Mouse (Mus musculus) erythroid progenitor cell, adult 5-6 weeks (primary cell): ENCODE data around the gene Acot4. TPM values are rescaled to one million over a fixed set of nuclear protein-coding genes. Genes with fewer than 3 reads are reported as not detected.
"Not testable (repeated sequence)": the region's sequence is repeated elsewhere in the genome, so short reads cannot be mapped to it uniquely, and the experiment has no call there.

Source experiments
- ATAC-seq: replicated peaks from 2 replicates; pipeline ENCODE4 v1.8.0; 2016; ENCODE audit warnings: moderate number of reproducible peaks, mild to moderate bottlenecking, moderate TSS enrichment, inconsistent platforms; ENCODE audit not compliant: poor library complexity, low FRiP score, severe bottlenecking
- total RNA-seq, 2 experiments: library from RNA; stranded (forward) in 1 of 2; stranded (reverse) in 1 of 2; fragments of 150-400 nt in 1 of 2; fragments of 186-747, 209-891 nt in 1 of 2; gene quantifications; 2 replicates each; pipeline versions ENCODE4 v1.2.3 to v1.2.4; 2015 to 2017; ENCODE audit warnings: low replicate concordance in 2 of 2

The Acot4 gene
- total RNA-seq (2015; ENCODE audit: low replicate concordance) (not detected in 2 replicates), total RNA-seq (2017; ENCODE audit: low replicate concordance) (not detected in 2 replicates)

DNA sequence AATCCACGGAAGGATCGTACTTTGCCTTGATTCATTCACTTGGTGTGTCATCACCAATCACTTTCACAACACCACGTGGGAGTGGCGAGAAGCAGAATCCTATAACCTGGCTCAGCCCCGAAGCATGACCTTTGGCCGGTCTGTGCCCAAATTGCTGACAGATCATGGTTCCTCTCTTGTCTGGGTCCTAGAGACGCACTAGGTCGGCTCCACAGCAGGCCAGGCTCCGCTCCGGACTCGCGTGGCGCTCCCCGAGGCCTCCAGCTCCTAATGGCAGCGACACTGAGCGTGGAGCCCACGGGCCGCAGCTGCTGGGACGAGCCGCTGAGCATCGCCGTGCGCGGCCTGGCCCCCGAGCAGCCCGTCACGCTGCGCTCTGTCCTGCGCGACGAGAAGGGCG is at the start of gene Acot4:
Gene Acot4, plus strand, starts transcription at position 139 of the 400 bp plus-strand sequence.
- ATAC-seq, result not testable (repeated sequence)

- ATAC-seq, result no peak
Measured at GRCm38 (mm10) chr12:83988483-83988882, 49.7 kb upstream of the Acot4 start.

- ATAC-seq, result no peak
Measured at GRCm38 (mm10) chr12:83989378-83989777, 48.8 kb upstream of the Acot4 start.

GRCm38 (mm10) chr12:83997221-83997620 is 41.0 kb upstream of the Acot4 start:
- ATAC-seq, result no peak

DNA sequence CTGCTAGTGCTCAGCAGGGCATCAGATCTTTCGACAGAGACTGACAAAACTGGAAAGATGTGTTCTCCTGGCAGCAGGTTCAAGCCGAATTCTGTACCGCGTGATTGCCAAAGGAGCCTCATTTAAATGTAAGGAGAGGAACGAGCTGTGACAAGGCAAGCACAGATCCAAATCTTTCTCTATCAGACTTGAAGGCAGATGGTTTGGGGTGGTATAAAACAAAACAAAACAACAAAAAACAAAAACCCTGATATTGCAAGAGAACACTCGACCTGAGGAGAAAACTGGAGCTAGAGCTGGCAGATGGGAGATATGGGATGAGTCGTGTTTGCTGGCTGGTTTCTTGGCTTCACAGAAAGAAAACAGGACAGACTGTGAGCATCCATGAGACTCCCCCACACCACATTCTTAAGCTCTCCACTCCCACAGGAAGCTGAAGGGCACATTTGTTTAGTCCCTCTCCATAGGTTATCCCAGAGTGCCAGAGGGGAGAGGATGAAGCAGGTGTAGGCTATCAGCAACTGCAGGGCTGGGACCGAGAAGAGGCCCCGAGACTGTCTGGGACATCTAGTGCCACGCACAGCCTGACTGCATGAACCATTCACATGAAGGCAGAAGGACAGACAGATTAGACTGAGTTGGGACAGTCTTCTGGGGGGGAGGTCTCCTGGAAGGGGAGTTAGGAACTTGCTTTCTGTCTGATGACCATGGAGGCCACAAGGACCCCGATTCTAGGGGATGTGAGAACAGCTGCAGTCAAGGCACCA is 39.7 kb upstream of the Acot4 start:
- no peak for ATAC-seq

DNA sequence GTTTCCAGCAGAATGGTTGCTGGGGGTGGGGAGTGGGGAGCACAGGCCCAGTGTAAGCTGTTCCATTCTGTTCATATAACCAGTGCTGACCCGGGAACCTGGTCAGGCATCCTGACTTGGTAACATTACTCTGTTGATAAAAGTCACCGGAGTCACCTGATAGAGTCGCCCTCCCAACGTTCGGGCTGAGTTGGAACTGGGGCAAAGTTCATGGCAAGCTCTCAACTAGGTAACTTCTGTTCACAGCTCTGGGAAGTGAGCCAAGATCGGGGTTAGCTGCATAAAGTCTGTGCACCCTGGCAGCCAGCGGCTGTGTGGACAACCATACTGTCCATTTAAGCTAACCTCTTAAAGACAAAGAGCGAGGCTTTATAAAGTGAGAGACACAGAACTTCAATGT is 38.9 kb upstream of the Acot4 start:
- not testable (repeated sequence) for ATAC-seq

GRCm38 (mm10) chr12:84000418-84000817 is 37.8 kb upstream of the Acot4 start:
- no peak for ATAC-seq

DNA sequence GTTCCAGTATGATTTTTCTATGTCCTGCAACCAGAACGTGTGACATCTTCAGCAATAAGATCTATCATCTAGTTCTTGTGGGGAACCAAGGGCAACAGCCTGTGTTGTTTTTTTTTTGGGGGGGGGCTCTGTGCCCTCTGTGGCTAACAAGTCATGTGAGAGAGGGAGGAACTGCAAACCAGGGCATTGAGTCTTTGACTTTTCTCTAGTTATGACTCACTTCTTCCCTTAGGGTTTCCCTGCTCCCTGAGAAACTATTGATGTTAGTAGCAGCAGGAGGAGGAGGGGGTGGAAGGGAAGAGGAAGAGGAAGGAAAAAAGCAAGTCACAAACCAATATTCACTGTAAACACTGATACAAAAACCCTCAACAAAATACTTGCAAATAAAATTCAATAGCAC is 34.3 kb upstream of the Acot4 start:
- ATAC-seq, result no peak

GRCm38 (mm10) chr12:84008251-84008650 is 29.9 kb upstream of the Acot4 start:
- ATAC-seq, result no peak

GRCm38 (mm10) chr12:84008729-84009128 is 29.4 kb upstream of the Acot4 start:
- ATAC-seq, result no peak

DNA sequence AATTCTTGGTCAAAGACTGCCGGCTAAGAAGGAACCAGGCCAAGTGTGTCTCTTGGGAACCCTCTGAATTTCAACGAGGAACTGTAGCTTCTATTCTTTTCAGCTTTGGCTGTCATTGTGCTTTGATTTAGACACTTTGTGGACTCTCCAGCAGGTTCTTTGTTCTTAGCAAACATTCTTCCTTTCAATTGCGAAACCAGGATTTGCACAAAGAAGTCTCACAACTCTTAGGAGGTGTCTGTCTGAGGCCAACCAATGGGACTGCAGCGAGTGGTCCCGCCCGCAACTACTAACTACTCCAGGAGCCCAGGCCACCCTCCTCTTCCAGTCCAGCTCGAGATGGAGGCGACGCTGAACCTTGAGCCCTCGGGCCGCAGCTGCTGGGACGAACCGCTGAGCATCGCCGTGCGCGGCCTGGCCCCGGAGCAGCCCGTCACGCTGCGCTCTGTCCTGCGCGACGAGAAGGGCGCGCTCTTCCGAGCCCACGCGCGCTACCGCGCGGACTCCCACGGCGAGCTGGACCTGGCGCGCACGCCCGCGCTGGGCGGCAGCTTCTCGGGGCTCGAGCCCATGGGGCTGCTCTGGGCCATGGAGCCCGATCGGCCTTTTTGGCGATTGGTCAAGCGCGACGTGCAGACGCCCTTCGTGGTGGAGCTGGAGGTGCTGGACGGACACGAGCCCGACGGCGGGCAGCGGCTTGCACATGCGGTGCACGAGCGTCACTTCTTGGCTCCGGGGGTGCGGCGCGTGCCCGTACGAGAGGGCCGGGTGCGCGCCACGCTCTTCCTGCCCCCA is 28.8 kb upstream of the Acot4 start, which contains the start of gene Acot1:
Gene Acot1, plus strand, starts transcription at position 320 of the 795 bp plus-strand sequence.
- ATAC-seq, result not testable (repeated sequence)

DNA sequence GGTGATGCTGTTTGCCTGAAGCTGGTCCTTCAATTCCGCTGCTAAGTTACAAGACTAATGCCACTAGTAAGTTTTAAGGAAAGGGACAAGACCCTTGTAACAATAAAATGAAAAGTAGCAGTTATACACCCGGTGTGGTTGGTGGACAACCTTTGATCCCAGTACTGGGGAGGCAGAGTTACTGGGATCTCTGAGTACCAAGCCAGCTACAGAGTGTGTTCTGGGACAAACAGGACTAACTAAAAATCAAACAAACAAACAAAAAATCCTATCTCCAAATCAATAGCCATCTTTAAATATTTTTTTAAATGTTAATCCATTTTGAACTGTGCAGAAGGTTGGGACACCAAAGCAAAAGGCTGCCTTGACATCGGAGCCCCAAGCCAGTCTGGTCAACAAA is 28.0 kb upstream of the Acot4 start:
- ATAC-seq, result no peak

- ATAC-seq, result no peak
Measured at GRCm38 (mm10) chr12:84011251-84012040, 26.7 kb upstream of the Acot4 start.

DNA sequence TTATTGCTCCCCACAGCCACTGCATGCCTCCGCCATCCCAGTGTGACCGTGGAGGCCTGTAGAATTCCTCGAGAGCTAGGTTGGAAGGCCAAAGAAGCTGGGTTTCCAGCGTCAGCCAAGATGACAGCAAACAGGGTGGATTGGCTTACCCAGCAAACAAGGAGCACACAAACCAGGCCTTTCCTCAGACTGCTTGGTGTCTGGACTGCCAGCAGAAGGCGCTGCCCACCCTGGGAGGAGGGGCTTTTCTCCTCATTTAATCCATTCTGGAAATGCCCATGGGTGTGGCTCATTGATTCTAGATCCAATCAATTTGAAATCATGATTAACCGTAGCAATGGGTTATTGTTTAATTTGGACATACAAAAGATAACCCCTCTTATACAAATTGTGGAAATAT is 25.0 kb upstream of the Acot4 start:
- no peak for ATAC-seq

GRCm38 (mm10) chr12:84013701-84014100 is 24.5 kb upstream of the Acot4 start:
- no peak for ATAC-seq

- not testable (repeated sequence) for ATAC-seq
Measured at GRCm38 (mm10) chr12:84020528-84020927, 17.7 kb upstream of the Acot4 start.

- not testable (repeated sequence) for ATAC-seq
Measured at GRCm38 (mm10) chr12:84022266-84022665, 15.9 kb upstream of the Acot4 start.

DNA sequence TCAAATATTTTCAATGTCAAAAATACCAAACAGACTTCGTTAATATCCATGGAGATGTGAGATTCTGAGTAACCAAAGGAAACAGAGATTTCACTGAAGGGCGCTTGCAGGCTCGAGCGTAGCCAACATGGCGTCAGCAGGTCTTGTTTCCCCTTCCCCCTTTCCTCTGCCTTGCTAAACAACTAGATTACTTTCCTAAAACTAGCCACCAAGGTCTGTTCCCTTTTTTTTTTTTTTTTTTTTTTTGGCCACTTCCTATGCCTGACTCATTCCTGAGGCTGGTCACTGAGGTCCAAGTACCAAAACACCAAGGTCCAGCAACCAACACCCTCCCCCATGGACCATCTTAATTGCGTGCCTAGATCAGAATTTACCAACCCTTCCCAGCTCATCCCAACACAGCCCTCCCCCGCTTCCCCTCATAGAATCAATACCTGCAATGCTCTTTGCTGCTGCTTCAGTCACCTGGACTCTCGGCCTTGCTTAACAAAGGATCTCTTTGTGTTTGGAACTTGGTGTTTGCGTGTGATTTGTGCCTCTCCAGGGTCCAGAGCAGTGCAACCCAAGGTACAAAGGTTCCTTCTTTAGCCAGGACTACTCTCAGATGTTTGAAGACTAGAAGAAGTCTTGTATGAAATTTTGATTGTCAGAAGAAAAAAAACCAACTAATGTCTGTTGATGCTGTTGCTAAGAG is 15.0 kb upstream of the Acot4 start:
- no peak for ATAC-seq

GRCm38 (mm10) chr12:84025888-84026287 is 12.3 kb upstream of the Acot4 start:
- ATAC-seq, result no peak
